In the genomic region with DNA sequence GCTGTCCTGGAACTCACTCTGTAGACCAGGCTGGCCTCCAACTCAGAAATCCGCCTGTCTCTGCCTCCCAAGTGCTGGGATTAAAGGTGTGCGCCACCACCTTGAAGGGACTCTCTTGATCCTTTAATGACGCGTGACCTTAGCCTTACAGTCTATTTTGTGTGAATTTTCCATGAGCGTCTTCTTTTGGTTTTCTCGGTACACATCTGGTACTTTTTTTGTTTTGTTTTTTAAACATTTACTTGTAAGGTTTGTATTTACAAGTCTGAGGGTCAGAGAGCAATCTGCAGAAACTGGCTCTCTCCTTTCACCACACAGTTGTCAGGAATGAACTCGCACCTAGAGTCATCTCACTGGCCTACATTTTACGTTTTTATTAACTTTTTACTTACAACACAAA, we compare ENCODE assay signal across 23 mouse cellular contexts.
"Had no signal": no experiment of that assay in that cellular context is flagged by ENCODE, and none has a peak within 500 bp of the region (broad histone marks: within the 10 kb centered on the region; RNA-seq: fewer than 3 reads in every experiment).

No protein-coding gene starts in this region.

- H3K4me3 ChIP-seq: heart, embryonic 10.5 days; heart, embryonic 12.5 days; hindbrain, embryonic 13.5 days; hindbrain, embryonic 15.5 days; limb, embryonic 13.5 days; limb, embryonic 15.5 days; liver, embryonic 12.5 days had no signal

- H3K9ac ChIP-seq: forebrain, postnatal 0 days; heart, embryonic 12.5 days; hindbrain, embryonic 13.5 days; hindbrain, embryonic 15.5 days; limb, embryonic 13.5 days; limb, embryonic 15.5 days; liver, embryonic 12.5 days; liver, embryonic 14.5 days had no signal

- H3K4me2 ChIP-seq: heart, embryonic 12.5 days; hindbrain, embryonic 13.5 days; hindbrain, embryonic 15.5 days; limb, embryonic 13.5 days; limb, embryonic 15.5 days; liver, embryonic 12.5 days had no signal

- H3K36me3 ChIP-seq: limb, embryonic 15.5 days had no signal

- ATAC-seq: forebrain, postnatal 0 days; hindbrain, postnatal 0 days; intestine, embryonic 16.5 days; liver, embryonic 12.5 days had no signal

- H3K9me3 ChIP-seq: heart, embryonic 10.5 days; heart, embryonic 12.5 days; hindbrain, embryonic 13.5 days; hindbrain, embryonic 15.5 days; limb, embryonic 13.5 days; limb, embryonic 15.5 days; liver, embryonic 12.5 days had no signal

- H3K27me3 ChIP-seq: heart, embryonic 12.5 days; hindbrain, embryonic 13.5 days; hindbrain, embryonic 15.5 days; limb, embryonic 13.5 days; limb, embryonic 15.5 days had no signal

- H3K27ac ChIP-seq: heart, embryonic 10.5 days; hindbrain, embryonic 13.5 days; hindbrain, embryonic 15.5 days; hindbrain, postnatal 0 days; kidney, postnatal 0 days; limb, embryonic 13.5 days; limb, embryonic 15.5 days; liver, embryonic 12.5 days; liver, embryonic 14.5 days had no signal

- DNase-seq: forebrain, postnatal 0 days; gastrocnemius, postnatal 14 days; gastrocnemius, postnatal 36 days; heart, adult 18-20 months; heart, postnatal 14 days; heart, postnatal 36 days; kidney, adult 11 months; kidney, adult 8-10 months; kidney, postnatal 14 days; layer of hippocampus, adult 9-11 months; layer of hippocampus, postnatal 36 days; left cerebral cortex, postnatal 4 days had no signal
